Mouse (Mus musculus) intestine, embryonic 16.5 days (tissue): Measurements from ENCODE around the gene Dmrta2. TPM values are rescaled to one million over a fixed set of nuclear protein-coding genes. Genes with fewer than 3 reads are reported as not detected.

Source experiments
- ATAC-seq: fragments of 200-750 bp; cut with Nextera tagmentation; 2 replicates; pipeline ENCODE4 v1.8.0; 2017; ENCODE audit warnings: moderate TSS enrichment, moderate library complexity
- H3K27ac ChIP-seq: fragments of 300-500 bp; sonication (generic); 2 replicates; pipeline ENCODE4 v1.5.1; 2014; ENCODE audit warnings: mild to moderate bottlenecking, low read length
- H3K27me3 ChIP-seq: fragments of 300-500 bp; sonication (generic); replicated peaks from 2 replicates; pipeline ENCODE4 v1.6.1; 2014; ENCODE audit warnings: low read length, control low read depth, mixed read lengths; ENCODE audit not compliant: control insufficient read depth, insufficient read depth
- H3K36me3 ChIP-seq: fragments of 300-500 bp; sonication (generic); 2 replicates; pipeline ENCODE4 v1.6.1; 2014; ENCODE audit warnings: low read length, control low read depth; ENCODE audit not compliant: control insufficient read depth, insufficient read depth
- H3K4me1 ChIP-seq: fragments of 300-500 bp; sonication (generic); 2 replicates; pipeline ENCODE4 v1.6.1; 2014; ENCODE audit warnings: low read length, control low read depth, mixed read lengths; ENCODE audit not compliant: control insufficient read depth, insufficient read depth
- H3K4me2 ChIP-seq: fragments of 300-500 bp; sonication (generic); 2 replicates; pipeline ENCODE4 v1.6.1; 2014; ENCODE audit warnings: low read depth, low read length, control low read depth
- H3K4me3 ChIP-seq: fragments of 300-500 bp; sonication (generic); 2 replicates; pipeline ENCODE4 v1.5.1; 2014; ENCODE audit warnings: mild to moderate bottlenecking, low read length
- H3K9ac ChIP-seq: fragments of 300-500 bp; sonication (generic); 2 replicates; pipeline ENCODE4 v1.6.1; 2014; ENCODE audit warnings: low read depth, low read length
- H3K9me3 ChIP-seq: fragments of 300-500 bp; sonication (generic); 2 replicates; pipeline ENCODE4 v1.6.1; 2016; ENCODE audit warnings: low read length, control low read depth; ENCODE audit not compliant: control insufficient read depth
- WGBS: fragments of 180-500 bp; shearing (Covaris S2); extraction: QIAGEN DNeasy Blood & Tissue Kit; methylation state at CpG from one replicate; pipeline ENCODE4 v1.1.7; 2014; 5-methylcytosine and 5-hydroxymethylcytosine counted together
- polyA plus RNA-seq: library from polyadenylated mRNA; unstranded; fragments of >200 nt; fragmentation: Nextera tagmentation; extraction: Ambion mirVana; gene quantifications from 2 replicates; pipeline ENCODE4 v1.2.1, GENCODE M21; 2015

The Dmrta2 gene
- polyA plus RNA-seq, 1 experiment from 2014 or later: not detected

DNA sequence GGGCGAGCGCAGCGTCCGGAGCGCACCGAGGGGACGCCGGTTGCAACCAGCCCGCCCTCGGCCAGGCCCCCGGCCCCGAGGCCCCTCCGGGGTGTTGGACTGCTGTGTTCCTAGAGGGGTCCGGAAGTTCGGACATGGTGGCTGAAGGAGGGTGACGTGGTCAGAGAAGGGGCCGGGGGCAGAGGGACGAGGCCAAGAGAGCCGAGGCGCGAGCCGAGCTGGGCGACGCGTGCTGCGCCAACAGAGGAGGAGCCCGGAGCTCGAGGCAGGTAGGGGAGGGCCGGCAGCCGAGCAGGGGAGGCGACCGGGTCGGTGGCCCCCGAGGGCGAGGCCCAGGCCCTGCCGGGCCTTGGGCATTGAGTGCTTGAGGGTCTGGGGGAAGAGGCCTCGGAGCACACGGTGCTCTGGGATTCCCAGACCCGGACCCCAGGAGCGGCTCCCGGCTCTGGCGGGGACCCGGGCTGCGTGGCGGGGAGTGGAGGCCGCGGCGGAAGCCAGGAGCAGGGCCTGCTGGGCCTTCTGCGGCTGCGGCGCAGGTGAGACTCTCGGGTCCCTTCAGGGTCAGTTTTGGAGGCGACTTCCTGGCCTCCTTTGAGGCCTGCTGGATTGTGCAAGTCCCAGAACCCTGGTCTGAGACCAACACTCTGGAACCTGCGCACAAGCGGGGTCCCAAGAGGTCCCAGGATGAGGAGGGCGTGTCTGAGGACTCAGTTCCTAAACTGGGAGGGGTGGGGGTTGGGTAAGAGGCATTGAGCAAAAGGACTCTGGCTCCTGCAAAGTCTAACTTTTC is 410 bp downstream of the Dmrta2 start:
- peaks cover 96% of the 10 kb centered on the region for H3K27me3 ChIP-seq
- no peak overlapping the region for H3K9ac ChIP-seq
- H3K4me1 ChIP-seq: peaks cover 21% of the 10 kb centered on the region
- peaks cover 7% of the 10 kb centered on the region; the same call in 1 of the 2 replicates for H3K9me3 ChIP-seq
- no peak for ATAC-seq
- H3K4me2 ChIP-seq: peak overlapping the region; percentile 46
- no peaks in the 10 kb centered on the region for H3K36me3 ChIP-seq
- no peak overlapping the region for H3K27ac ChIP-seq
- 1% methylated on average over 55 of the region's 56 CpGs for WGBS
- peak overlapping the region; percentile 37 for H3K4me3 ChIP-seq

DNA sequence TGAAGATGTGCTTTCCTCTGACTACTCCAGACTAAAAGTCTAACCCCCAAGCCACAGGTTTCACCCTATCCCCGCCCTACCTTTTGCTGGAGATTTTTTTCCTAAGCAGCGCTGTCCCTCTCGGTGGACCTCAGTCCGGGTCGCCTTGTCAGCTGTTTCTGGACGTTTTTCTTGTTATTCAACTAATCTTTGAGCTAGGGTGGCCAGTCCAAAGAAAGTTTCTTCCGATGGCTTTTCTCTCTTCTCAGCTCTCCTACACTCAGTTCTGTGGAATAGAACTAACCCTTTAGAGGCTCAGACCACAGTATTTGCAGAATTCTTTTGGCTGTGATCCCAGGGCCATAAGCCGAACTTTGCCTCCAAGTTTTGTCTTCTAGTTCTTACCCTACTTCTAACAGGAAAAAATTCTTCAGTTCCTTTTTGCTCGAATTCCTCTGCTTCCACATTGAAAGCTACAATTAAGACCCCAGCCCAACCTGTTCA is 1.0 kb downstream of the Dmrta2 start:
- no peak for ATAC-seq
- peak overlapping the region; percentile 37; the same call in 1 of the 2 replicates for H3K4me3 ChIP-seq
- no peak overlapping the region for H3K9ac ChIP-seq
- no peak overlapping the region for H3K27ac ChIP-seq
- peaks cover 7% of the 10 kb centered on the region; the same call in 1 of the 2 replicates for H3K9me3 ChIP-seq
- no peaks in the 10 kb centered on the region for H3K36me3 ChIP-seq
- peaks cover 25% of the 10 kb centered on the region for H3K4me1 ChIP-seq
- H3K27me3 ChIP-seq: peaks cover 96% of the 10 kb centered on the region
- WGBS: 5% methylated on average over 9 of the region's 9 CpGs
- H3K4me2 ChIP-seq: no peak overlapping the region

DNA sequence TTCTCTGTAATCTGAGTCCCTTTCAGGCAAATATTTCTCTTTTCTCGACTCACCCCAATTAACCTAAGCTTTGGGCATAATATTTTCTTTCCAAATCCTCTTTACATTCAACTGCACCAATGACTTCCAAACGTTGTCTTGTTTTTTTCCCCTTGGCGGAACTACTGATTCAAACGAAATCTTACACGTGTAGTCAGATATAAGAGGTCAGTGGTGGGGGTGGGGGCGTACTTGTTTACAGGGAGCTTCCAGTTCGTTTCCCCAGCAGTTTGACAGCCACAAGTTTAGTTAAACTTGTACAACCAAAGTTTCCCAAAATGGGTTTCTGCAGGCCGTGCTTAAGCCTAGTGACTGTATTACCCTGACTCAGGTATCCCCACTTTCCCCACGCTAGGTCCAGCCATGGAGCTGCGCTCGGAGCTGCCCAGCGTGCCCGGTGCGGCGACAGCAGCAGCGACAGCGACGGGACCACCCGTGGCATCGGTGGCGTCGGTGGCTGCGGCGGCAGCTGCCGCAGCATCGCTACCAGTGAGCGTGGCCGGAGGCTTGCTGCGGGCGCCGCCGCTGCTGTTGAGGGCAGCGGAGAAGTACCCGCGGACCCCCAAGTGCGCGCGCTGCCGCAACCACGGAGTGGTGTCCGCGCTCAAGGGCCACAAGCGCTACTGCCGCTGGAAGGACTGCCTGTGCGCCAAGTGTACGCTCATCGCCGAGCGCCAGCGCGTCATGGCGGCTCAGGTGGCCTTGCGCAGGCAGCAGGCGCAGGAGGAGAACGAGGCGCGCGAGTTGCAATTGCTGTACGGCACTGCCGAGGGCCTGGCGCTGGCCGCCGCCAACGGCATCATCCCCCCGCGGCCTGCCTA is 1.8 kb downstream of the Dmrta2 start:
- Histone ChIP-seq H3K4me1 (peaks cover 27% of the 10 kb centered on the region), H3K27ac (no peak overlapping the region), H3K36me3 (no peaks in the 10 kb centered on the region), H3K27me3 (peaks cover 96% of the 10 kb centered on the region), H3K9ac (no peak overlapping the region), H3K4me3 (peak overlapping the region; percentile 22), H3K4me2 (peak overlapping the region; percentile 32), H3K9me3 (peaks cover 7% of the 10 kb centered on the region; the same call in 1 of the 2 replicates)
- WGBS: 1% methylated on average over 66 of the region's 66 CpGs
- no peak for ATAC-seq

DNA sequence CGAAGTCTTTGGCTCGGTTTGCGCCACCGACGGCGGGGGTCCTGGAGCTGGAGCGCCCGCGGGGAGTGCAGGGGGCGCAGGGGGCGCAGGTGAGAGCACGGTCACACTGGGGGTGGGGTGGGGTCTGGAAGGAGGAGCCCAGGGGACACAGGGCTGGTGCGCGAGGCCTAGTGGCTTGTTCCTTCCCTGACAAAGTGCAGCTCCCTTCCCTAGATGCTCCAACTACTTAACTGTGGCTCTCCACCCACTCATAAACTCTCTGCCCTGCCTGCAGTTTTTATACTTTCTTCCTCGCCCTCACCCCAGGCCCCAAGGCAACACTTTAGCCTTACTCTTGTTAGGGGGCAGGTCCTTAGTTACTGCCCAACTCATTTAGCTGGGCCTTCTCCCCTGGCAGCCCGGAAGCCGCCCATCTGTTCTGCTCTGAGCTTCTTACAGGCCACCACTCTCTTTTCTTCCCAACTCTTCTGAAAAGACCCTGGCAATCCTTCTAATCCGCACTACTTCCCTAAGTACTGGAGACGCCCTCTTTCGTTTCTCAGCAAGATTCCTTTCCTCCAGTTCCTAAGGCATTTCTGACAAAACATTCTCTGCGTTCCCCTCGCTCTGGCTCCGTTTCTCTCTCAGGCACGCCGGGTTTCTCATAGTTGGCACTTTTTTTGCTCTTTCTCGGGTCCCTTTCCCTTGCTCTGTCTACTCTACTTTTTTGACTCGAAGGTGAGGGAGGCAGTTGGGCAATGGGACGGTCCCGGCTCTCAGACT is 2.6 kb downstream of the Dmrta2 start:
- Histone ChIP-seq H3K4me2 (no peak overlapping the region), H3K27me3 (peaks cover 95% of the 10 kb centered on the region), H3K36me3 (no peaks in the 10 kb centered on the region), H3K4me1 (peaks cover 27% of the 10 kb centered on the region), H3K9ac (no peak overlapping the region), H3K9me3 (peaks cover 6% of the 10 kb centered on the region; the same call in 1 of the 2 replicates), H3K27ac (no peak overlapping the region), H3K4me3 (no peak overlapping the region)
- ATAC-seq: no peak
- WGBS: 8% methylated on average over 28 of the region's 29 CpGs

DNA sequence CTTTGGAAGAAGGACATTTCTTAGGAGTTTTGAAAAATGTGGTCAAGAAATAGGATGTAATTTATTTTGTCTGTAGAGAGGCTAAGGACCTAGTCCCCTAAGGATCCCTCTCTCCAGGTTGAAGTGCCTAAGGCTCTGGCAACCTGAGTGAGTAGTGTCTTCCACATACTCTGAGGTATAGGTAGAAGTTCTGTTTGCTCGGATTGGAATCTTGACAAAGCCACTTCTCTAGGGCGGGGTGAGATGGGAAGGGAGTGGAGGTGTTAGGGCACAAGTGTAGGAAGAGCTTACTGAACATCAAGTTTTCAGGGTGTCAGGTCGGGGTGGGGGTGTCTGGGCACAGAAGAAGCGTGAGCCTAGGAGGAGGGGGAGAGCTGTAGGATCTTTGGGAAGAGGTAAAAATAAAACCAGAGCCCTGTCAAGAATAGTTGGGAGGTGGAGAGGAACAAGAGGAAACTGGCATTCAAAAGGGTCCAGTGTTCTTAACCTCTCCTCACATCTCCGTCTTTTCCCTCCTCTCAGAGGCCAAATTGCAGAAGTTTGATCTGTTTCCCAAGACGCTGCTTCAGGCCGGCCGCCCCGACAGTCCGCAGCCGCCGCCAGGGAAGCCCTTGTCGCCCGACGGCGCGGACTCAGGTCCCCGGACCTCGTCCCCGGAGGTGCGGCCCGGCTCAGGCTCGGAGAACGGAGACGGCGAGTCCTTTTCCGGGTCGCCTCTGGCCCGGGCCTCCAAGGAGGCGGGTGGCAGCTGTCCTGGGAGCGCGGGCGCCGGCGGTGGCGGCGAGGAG is 3.4 kb downstream of the Dmrta2 start:
- H3K27me3 ChIP-seq: peaks cover 95% of the 10 kb centered on the region
- peak overlapping the region; percentile 52; the same call in 1 of the 2 replicates for H3K4me2 ChIP-seq
- peaks cover 27% of the 10 kb centered on the region for H3K4me1 ChIP-seq

DNA sequence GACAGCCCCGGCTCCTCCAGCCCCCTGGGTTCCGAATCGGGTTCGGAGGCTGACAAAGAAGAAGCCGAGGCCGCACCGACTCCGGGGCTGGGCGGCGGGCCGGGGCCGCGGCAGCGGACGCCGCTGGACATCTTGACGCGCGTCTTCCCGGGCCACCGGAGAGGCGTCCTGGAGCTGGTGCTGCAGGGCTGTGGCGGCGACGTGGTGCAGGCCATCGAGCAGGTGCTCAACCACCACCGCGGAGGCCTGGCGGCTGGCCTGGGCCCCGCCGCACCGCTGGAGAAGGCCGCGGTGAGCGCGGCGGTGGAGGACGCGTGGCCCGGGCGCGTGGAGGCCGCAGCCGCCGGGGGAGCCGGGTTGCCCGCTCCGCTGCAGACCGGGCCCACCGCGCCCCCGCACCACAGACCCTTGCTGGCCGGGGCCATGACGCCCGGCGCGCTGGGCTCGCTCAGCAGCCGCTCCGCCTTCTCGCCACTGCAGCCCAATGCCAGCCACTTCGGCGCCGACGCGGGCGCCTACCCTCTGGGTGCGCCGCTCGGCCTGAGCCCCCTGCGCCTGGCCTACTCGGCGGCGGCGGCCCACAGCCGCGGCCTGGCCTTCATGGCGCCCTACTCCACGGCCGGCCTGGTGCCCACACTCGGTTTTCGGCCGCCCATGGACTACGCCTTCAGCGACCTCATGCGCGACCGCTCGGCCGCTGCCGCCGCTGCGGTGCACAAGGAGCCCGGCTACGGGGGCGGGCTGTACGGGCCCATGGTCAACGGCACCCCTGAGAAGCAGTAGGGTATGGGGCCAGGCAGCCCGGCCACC is 4.2 kb downstream of the Dmrta2 start:
- under 1% methylated on average over 93 of the region's 99 CpGs for WGBS
- peak overlapping the region; percentile 52 for H3K4me2 ChIP-seq
- H3K4me1 ChIP-seq: peaks cover 27% of the 10 kb centered on the region
- H3K9ac ChIP-seq: no peak overlapping the region
- peaks cover 95% of the 10 kb centered on the region for H3K27me3 ChIP-seq
- H3K4me3 ChIP-seq: peak overlapping the region; percentile 39
- no peak overlapping the region for H3K27ac ChIP-seq
- H3K36me3 ChIP-seq: no peaks in the 10 kb centered on the region
- H3K9me3 ChIP-seq: no peaks in the 10 kb centered on the region
- ATAC-seq: 0 out of 2 replicates have a peak, but pooled peaks have one; percentile 20

More for the DNA sequence above, 3.4 kb downstream of the Dmrta2 start:
- Histone ChIP-seq H3K4me3 (peak overlapping the region; percentile 39), H3K36me3 (no peaks in the 10 kb centered on the region), H3K27ac (no peak overlapping the region), H3K9ac (no peak overlapping the region), H3K9me3 (no peaks in the 10 kb centered on the region; the same call in 1 of the 2 replicates)
- 2% methylated on average over 37 of the region's 37 CpGs for WGBS
- no peak for ATAC-seq

DNA sequence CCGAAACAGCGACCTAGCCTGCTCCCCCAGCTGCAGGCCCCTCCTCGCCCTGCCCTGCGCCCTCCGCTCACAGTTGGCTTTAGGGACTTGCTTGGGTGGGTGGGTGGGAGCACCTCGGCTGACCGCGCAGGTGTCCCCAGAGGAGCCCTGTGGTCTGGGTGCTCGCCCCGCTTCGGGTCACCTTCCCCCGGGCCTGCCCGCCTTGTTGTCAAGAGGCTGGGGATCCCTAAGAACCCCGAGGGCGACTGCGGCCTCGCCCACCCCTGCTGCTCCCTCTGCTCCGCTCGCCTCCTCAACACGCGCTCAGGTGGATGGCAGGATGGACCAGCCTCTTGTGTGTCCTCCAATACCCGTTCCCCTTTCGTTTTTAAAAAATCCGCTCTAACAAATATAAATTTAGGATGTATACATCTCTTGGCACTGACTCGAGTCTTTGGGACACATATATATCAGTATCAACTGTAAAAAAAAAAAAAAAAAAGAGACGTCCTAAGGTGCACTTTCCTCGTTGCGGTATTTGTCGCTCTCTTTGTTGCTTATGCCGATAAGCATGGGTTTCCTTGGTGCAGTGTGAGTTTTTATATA is 4.9 kb downstream of the Dmrta2 start:
- no peak overlapping the region for H3K27ac ChIP-seq
- no peak overlapping the region for H3K9ac ChIP-seq
- ATAC-seq: no peak
- no peaks in the 10 kb centered on the region for H3K9me3 ChIP-seq
- no peaks in the 10 kb centered on the region for H3K36me3 ChIP-seq
- H3K4me2 ChIP-seq: peak overlapping the region; percentile 52
- 4% methylated on average over 27 of the region's 30 CpGs for WGBS
- H3K4me3 ChIP-seq: peak overlapping the region; percentile 39
- H3K4me1 ChIP-seq: peaks cover 27% of the 10 kb centered on the region
- peaks cover 95% of the 10 kb centered on the region for H3K27me3 ChIP-seq
